Mouse (Mus musculus) embryo, embryonic 11.5 days (tissue): ENCODE data around the gene Cmss1.

ENCODE experiments used
- DNase-seq: peaks from one replicate; pipeline ENCODE4 v3.0.0-alpha.2; 2012; ENCODE audit warnings: low read depth, low spot score

Cmss1 gene

GRCm38 (mm10) chr16:57606444-57607227 is at the start of gene Cmss1:
TSS of gene Cmss1 (minus strand) at chr16:57606864.
- DNase-seq = peak; percentile 79

- no peak for DNase-seq
Measured at GRCm38 (mm10) chr16:57649888-57650287, 43.2 kb upstream of the Cmss1 start.

GRCm38 (mm10) chr16:57641346-57641885 is 34.8 kb upstream of the Cmss1 start:
- DNase-seq = no peak

GRCm38 (mm10) chr16:57634766-57635165 is 28.1 kb upstream of the Cmss1 start:
- no peak for DNase-seq

GRCm38 (mm10) chr16:57634191-57634590 is 27.5 kb upstream of the Cmss1 start:
- DNase-seq = peak; percentile 69

- DNase-seq = peak; percentile 37
Measured at GRCm38 (mm10) chr16:57611768-57612167, 5.1 kb upstream of the Cmss1 start.

GRCm38 (mm10) chr16:57601031-57601430 is 5.6 kb downstream of the Cmss1 start:
- no peak for DNase-seq

GRCm38 (mm10) chr16:57597295-57597957 is 9.2 kb downstream of the Cmss1 start:
- no peak for DNase-seq

GRCm38 (mm10) chr16:57593422-57594157 is 13.1 kb downstream of the Cmss1 start:
- DNase-seq = peak; percentile 55

- DNase-seq = no peak
Measured at GRCm38 (mm10) chr16:57585201-57585600, 21.5 kb downstream of the Cmss1 start.

- DNase-seq = no peak
Measured at GRCm38 (mm10) chr16:57582008-57582407, 24.7 kb downstream of the Cmss1 start.

GRCm38 (mm10) chr16:57580041-57580440 is 26.6 kb downstream of the Cmss1 start:
- no peak for DNase-seq

GRCm38 (mm10) chr16:57577519-57577918 is 29.1 kb downstream of the Cmss1 start:
- no peak for DNase-seq

GRCm38 (mm10) chr16:57575764-57576388 is 30.8 kb downstream of the Cmss1 start:
- no peak for DNase-seq

GRCm38 (mm10) chr16:57573831-57574230 is 32.8 kb downstream of the Cmss1 start:
- DNase-seq = no peak

- no peak for DNase-seq
Measured at GRCm38 (mm10) chr16:57570789-57571311, 35.8 kb downstream of the Cmss1 start.

GRCm38 (mm10) chr16:57568648-57569404 is 37.8 kb downstream of the Cmss1 start:
- DNase-seq = no peak

GRCm38 (mm10) chr16:57566215-57566614 is 40.4 kb downstream of the Cmss1 start:
- DNase-seq = no peak

GRCm38 (mm10) chr16:57564807-57565206 is 41.9 kb downstream of the Cmss1 start:
- no peak for DNase-seq

- no peak for DNase-seq
Measured at GRCm38 (mm10) chr16:57563453-57563852, 43.2 kb downstream of the Cmss1 start.

GRCm38 (mm10) chr16:57560185-57560584 is 46.5 kb downstream of the Cmss1 start:
- DNase-seq = no peak
